Mouse (Mus musculus) kidney, adult 2 months (tissue): Measurements from ENCODE around the gene Ccnb2.

Experiments
- CTCF ChIP-seq: fragments of 200-500 bp; conservative IDR thresholded peaks from 2 replicates; pipeline ENCODE4 v1.5.1; 2011; ENCODE audit warnings: low read depth, mild to moderate bottlenecking, control low read depth, low read length, moderate library complexity, mixed read lengths; ENCODE audit not compliant: insufficient read depth, insufficient read length
- POLR2A ChIP-seq: fragments of 200-500 bp; IDR thresholded peaks from one replicate; pipeline ENCODE4 v1.6.1; 2011; ENCODE audit warnings: low read depth, low read length, control low read depth

- TF ChIP-seq POLR2A: no peak
- TF ChIP-seq CTCF: no peak
These were observed 36.2 kb downstream of the Ccnb2 start for GRCm38 (mm10) chr9:70384958-70385728.
